Mouse (Mus musculus): ENCODE data around the gene Spem2. TPM values are rescaled to one million over a fixed set of nuclear protein-coding genes. Genes with fewer than 3 reads are reported as not detected.

Spem2 gene
- total RNA-seq, 1 experiment from 2014 or later: not detected

DNA sequence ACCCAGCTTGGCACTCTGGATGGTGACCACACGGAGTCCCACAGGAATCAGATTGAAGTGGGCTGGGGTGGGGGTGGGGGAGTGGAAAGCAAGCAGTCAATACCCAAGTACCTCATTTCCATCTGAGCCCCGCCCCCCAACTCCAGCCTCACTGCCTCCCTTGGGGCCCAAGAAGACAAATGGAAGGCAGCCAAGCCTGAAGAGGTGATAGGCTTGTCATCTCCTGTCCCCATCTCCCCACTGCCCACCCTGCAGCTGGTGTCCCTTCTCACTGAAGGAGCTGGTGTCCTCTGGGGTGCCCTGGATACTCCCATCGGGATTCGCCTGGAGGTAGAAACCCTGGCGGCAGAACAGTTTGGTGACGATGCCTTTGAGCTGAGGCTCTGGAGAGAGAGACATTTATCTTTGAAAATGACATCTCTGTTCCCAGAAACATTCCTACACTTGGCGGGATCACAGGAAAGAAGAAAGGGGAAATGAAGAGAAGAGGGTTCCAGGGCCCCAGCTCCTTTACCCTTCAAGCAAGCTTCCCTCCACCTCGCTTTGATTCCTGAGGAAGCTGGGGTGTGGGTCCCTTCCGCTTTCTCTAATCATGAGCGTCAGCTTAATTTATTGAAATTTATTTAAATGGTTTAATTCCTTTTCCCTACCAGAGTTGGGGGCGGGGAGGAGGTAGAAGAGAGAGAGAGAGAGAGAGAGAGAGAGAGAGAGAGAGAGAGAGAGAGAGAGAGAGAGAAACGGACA is 18.7 kb downstream of the Spem2 start:
- no peak for DNase-seq

- no peak for DNase-seq
Measured at GRCm38 (mm10) chr11:69797924-69798323, 20.3 kb downstream of the Spem2 start.

DNA sequence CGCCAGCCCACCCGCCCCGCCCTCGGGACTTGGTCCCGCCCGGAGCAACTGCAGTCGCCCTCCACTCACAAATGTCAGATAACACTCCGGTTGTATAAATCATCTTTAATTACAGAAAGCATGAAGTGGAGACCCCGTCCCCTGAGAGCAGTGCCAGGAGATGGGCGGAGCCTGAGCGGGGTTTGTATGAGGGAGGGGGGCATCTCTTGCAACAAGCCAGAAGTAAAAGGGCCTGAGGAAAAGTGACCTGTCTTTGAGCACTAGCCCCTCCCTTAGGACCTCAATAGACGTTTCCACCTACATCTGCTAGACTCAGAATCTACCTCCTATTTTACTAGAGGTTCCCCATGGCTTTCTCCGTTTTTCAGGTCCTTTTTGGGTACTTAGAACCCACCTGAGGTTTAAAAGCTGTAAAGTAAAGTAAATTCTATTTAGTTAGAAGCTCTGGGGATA is 22.3 kb downstream of the Spem2 start:
- no peak for DNase-seq

GRCm38 (mm10) chr11:69795168-69795982 is 22.9 kb downstream of the Spem2 start, which contains the start of gene Chrnb1:
Chrnb1 (minus strand) TSS chr11:69795943.
- DNase-seq: peak; percentile 93

DNA sequence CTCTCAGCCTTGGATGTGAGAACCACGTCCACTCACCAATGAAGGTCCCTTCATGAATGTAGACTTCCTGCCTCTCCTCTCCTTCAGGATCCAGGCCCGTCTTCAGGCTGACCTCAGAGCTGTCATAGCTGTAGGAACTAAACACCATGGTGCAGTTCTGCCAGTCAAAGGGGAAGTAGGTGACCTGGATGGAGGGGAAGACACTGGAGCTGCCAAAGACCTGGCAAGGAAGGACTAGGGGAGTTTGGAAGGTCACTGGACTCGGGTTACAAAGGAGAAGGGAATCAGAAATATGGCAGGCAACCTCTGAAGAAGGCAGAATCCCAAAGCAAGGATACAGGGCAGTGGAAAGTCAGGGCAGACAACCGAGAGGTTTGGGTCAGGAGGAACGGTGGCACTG is 24.8 kb downstream of the Spem2 start:
- DNase-seq: no peak

GRCm38 (mm10) chr11:69791420-69791819 is 26.8 kb downstream of the Spem2 start:
- DNase-seq: no peak

DNA sequence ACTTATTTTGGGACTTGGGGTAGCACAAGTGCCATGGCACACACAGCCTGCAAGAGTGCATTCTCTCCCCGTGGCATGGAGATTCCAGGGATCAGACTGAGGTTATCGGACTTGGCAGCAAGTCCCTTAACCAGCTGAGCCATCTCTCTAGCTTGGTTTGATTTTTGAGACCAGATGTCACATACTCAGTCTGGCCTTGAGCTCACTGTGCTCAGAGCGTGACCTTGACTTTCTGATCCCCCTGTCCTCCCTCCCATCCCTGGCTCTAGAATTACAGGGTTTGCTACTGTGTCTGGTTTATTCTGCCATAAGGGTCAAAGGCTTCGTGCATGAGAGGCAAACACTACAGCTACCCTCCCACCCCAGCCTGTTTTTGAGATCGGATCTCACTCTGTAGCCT is 28.8 kb downstream of the Spem2 start:
- no peak for DNase-seq

GRCm38 (mm10) chr11:69787306-69787705 is 31.0 kb downstream of the Spem2 start:
- no peak for DNase-seq

DNA sequence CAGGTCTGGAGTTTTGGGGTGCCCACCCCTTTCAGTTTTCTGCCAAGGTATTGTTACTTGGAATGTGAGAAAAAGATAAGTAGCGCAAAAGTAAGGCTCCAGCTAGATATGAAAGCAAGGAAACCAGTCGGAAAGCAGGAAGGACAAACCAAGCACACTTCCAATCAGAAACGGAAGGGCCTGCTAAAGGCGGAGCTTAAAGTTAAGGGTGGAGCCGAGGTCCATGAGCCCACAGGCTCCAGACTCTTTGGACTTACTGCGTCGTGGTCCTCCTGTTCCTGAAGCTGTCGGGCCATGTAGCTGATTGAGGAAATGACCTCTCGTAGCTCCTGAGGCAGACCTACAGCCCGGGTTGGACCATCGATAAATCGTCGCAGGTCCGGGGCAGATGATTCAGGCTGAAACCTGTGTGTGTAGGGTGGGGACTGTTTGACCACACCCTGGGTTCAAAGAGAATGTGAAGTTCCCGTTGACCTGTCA is 33.4 kb downstream of the Spem2 start:
- no peak for DNase-seq

DNA sequence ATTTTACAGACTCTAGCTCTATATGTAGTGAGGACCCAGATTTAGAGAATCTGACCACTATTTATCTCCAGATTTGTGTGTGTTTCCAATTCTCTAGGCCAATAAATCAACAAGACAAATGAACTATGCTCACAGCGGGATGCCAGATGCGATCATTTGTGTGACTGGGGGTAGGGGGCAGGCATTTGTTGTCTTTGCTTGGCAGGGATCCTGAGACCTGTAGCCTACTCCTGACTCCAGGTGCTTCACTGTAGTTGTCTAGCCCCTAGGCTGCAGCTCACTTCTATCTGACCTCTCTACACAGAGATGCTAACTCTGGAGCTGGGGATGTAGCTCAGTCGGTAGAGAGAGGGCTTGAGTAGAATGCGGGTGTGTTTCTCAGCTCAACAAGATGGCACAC is 36.4 kb downstream of the Spem2 start:
- DNase-seq: no peak

GRCm38 (mm10) chr11:69778985-69779384 is 39.3 kb downstream of the Spem2 start:
- no peak for DNase-seq

DNA sequence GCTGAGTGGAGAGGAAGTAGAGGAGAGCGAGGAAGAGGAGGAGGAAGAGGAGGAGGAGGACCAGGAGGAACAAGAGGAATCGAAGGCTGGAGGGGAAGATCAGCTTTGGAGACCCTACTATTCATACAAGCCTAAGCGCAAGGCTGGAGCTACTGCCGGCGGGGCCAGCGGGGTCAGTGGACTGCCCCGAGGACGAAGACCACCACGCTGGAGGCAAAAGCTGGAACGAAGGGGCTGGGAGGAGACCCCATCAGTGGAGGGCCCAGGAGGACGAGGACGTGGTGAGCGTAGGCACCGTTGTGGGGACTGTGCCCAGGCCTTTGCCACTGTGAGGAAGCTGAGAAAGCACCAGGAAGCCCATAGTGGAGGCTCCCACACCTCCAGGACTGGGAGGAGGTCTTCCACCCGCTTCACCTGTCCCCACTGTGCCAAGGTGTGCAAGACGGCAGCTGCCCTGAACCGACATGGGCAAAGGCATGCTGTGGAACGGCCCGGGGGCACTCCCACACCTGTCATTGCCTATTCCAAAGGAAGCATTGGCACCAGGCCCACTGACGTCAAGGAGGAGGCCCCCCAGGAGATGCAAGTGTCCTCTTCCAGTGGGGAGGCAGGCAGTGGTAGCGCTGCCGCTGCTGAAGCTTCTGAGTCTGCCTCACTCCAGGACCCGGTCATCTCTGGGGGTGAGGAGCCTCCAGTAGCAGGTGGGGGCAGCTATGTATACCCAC is 39.8 kb downstream of the Spem2 start:
- no peak for DNase-seq

- no peak for DNase-seq
Measured at GRCm38 (mm10) chr11:69777504-69778257, 40.6 kb downstream of the Spem2 start.

GRCm38 (mm10) chr11:69776488-69776887 is 41.8 kb downstream of the Spem2 start:
- DNase-seq: no peak

DNA sequence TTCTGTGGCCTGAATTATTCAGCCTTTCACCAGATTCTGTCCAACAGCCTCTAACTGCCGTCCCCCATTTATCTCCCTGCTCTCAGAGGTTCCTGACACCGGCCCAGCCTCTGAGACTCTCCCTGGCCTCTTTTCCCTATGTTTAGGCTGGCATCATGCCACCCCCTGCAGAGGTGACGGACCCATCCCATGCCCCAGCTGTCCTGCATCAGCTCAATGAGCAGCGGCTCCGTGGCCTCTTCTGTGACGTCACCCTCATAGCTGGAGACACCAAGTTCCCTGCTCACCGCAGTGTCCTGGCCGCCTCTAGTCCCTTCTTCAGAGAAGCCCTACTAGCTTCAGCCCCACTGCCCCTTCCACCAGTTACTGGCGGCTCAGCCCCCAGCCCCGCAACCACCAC is 42.5 kb downstream of the Spem2 start:
- DNase-seq: no peak

GRCm38 (mm10) chr11:69774961-69775360 is 43.3 kb downstream of the Spem2 start:
- DNase-seq: no peak

- no peak for DNase-seq
Measured at GRCm38 (mm10) chr11:69767625-69767909, 50.7 kb downstream of the Spem2 start.

- no peak for DNase-seq
Measured at GRCm38 (mm10) chr11:69766872-69767624, 51.2 kb downstream of the Spem2 start.

All from adrenal gland, postnatal 25 days (tissue).